Mouse (Mus musculus): ENCODE results near the gene Tmem189. TPM values are rescaled to one million over a fixed set of nuclear protein-coding genes. Genes with fewer than 3 reads are reported as not detected.
A peak's percentile ranks its signal among the peaks of the same experiment; 100 is the strongest.

Gene Tmem189
- polyA plus RNA-seq, 1 experiment = 36.2 TPM

DNA sequence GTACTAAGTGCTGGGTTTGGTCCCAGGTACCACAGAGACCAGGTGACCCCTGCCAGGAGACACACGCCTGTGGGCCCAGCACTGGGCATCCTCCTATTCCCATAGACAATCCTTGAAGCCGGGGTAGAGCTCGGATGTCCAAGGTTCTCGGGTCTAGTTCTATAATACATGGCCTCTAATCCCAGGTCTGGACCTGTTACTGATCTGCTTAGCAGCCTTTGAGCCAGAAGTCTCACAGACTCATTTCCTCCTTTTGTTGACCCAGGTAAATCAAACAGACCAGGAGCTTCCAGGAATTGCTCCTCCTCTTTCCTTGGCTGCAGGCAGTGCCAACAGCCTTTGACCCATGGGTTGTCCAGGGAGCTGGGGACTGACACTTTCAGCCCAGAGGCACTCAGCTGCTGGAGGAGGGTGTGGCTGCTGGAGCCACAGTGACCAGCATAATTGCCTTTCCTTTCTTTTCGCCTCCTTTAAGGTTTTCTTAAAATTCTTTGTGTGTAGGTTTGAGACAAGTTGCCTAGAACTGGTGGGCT lies 18.5 kb downstream of the Tmem189 start:
- H3K27ac ChIP-seq (ENCODE audit: control insufficient read depth, insufficient read depth, low read depth, low read length, poor library complexity) = no peak overlapping the region

DNA sequence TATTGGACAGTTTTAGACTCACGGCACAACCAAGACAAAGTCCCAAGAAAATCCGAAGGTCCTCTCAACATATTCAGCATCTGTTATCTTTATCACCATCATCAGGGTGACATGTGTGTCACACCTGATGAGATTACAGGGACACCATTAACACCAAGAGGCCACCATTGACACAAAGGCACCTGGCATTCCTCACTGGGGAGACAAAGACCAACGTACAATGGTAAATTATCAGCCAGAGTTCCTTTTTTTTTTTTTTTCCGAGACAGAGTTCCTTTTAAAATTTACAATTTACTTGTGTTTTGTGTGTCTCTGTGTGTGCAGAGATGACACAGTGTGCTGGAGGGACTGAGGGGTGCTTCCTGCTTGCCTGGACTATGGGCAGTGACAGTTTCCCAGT lies 20.2 kb downstream of the Tmem189 start:
- Histone ChIP-seq H3K27ac (ENCODE audit: control insufficient read depth, insufficient read depth, low read depth, low read length, poor library complexity) (no peak overlapping the region), H3K4me1 (ENCODE audit: control insufficient read depth, insufficient read depth, low read length) (no peaks in the 10 kb centered on the region; the same call in 1 of the 2 replicates), H3K4me3 (replicated peaks; ENCODE audit: control insufficient read depth, low read depth, low read length) (no peak overlapping the region)
- TF ChIP-seq CTCF (IDR thresholded peaks at IDR 0.05; ENCODE audit: control insufficient read depth, insufficient read depth, low read length) = no peak
- TF ChIP-seq POLR2A (IDR thresholded peaks at IDR 0.05; ENCODE audit: borderline replicate concordance, control insufficient read depth, low read depth, low read length) = no peak
- WGBS = 76% methylated on average over 4 of the region's 4 CpGs

More for the DNA sequence above, 18.5 kb downstream of the Tmem189 start:
- 80% methylated on average over 5 of the region's 5 CpGs for WGBS
- no peak for TF ChIP-seq CTCF (IDR thresholded peaks at IDR 0.05; ENCODE audit: control insufficient read depth, insufficient read depth, low read length)
- no peak for TF ChIP-seq POLR2A (IDR thresholded peaks at IDR 0.05; ENCODE audit: borderline replicate concordance, control insufficient read depth, low read depth, low read length)
- Histone ChIP-seq H3K4me1 (ENCODE audit: control insufficient read depth, insufficient read depth, low read length) (no peaks in the 10 kb centered on the region; the same call in 1 of the 2 replicates), H3K4me3 (replicated peaks; ENCODE audit: control insufficient read depth, low read depth, low read length) (no peak overlapping the region)

DNA sequence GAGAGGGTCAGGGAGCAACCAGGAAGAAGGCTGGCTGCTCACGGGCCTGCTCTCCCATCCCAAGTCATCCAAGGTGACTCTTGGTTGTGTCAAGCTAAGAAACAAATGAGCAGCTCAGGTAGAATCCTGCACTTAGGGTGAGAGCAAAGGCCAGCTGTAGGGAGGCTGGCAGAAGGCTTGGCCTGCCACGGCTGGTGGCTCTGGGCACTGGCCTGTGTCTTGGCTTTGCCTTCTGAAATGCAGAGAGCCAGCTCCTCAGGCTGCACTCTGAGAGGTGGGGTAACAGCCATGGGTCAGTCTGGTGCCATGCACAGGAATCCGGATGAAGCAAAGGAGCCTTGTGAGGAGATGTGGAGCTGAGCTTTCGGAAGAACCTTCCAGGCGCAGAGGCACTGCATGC lies 21.2 kb downstream of the Tmem189 start:
- Histone ChIP-seq H3K27ac (ENCODE audit: control insufficient read depth, insufficient read depth, low read depth, low read length, poor library complexity) (no peak overlapping the region), H3K4me1 (ENCODE audit: control insufficient read depth, insufficient read depth, low read length) (no peaks in the 10 kb centered on the region; the same call in 1 of the 2 replicates), H3K4me3 (replicated peaks; ENCODE audit: control insufficient read depth, low read depth, low read length) (no peak overlapping the region)
- 83% methylated on average over 5 of the region's 5 CpGs for WGBS
- TF ChIP-seq CTCF (IDR thresholded peaks at IDR 0.05; ENCODE audit: control insufficient read depth, insufficient read depth, low read length) (no peak), POLR2A (IDR thresholded peaks at IDR 0.05; ENCODE audit: borderline replicate concordance, control insufficient read depth, low read depth, low read length) (no peak)

DNA sequence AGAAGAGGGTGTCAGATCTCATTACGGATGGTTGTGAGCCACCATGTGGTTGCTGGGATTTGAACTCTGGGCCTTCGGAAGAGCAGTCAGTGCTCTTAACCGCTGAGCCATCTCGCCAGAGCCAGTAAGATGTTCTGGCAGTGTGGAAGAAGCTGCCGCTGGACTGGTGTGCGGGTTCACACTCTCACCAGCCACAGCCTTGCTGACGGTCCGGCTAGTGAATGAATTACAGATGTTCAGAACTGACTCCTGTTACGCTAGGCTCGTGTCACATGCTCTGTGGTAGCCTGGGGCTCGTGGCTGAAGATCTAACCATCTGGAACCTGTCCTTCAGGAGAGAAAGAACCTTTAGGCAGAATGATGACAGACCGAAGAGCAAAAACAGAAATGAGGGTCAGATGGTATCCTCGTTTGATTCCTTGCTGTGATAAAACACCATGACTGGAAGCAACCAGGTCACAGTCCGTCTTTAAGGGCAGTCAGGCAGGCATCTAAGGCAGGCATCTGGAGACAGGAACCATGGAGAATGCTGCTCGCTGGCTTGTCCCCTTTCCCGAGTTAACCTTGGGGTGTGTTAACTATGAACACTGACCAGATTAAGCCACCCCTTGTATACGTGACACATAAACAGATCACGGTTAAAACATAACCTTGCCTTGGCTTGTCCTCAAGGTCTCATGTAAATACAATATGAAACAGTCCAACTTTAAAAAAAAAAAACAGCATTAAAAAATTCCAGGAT lies 23.5 kb downstream of the Tmem189 start:
- no peak overlapping the region for H3K4me3 ChIP-seq (replicated peaks; ENCODE audit: control insufficient read depth, low read depth, low read length)
- 85% methylated on average over 18 of the region's 18 CpGs for WGBS

DNA sequence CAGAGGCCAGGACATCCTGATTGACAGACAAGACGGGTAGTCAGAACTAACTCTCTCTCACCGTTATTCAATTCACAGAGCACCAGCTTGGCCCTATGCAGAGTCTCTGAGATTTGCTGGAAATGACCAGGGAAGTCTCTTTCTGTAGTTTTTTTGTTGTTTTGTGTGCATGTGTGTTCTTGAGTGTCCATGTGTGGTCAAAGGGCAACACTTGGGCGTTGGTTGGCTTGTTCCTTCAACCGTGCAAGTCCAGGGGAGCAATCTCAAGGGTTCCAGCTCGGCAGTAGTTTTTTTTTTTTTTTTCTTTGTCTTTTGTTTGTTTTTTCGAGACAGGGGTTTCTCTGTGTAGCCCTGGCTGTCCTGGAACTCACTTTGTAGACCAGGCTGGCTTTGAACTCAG lies 26.9 kb downstream of the Tmem189 start:
- WGBS = 61% methylated on average over 6 of the region's 6 CpGs
- H3K4me1 ChIP-seq (ENCODE audit: control insufficient read depth, insufficient read depth, low read length) = peaks cover 3% of the 10 kb centered on the region; the same call in 1 of the 2 replicates

More for the DNA sequence above, 23.5 kb downstream of the Tmem189 start:
- H3K27ac ChIP-seq (ENCODE audit: control insufficient read depth, insufficient read depth, low read depth, low read length, poor library complexity) = no peak overlapping the region
- TF ChIP-seq POLR2A (IDR thresholded peaks at IDR 0.05; ENCODE audit: borderline replicate concordance, control insufficient read depth, low read depth, low read length) = no peak
- TF ChIP-seq CTCF (IDR thresholded peaks at IDR 0.05; ENCODE audit: control insufficient read depth, insufficient read depth, low read length) = no peak
- no peaks in the 10 kb centered on the region for H3K4me1 ChIP-seq (ENCODE audit: control insufficient read depth, insufficient read depth, low read length)

DNA sequence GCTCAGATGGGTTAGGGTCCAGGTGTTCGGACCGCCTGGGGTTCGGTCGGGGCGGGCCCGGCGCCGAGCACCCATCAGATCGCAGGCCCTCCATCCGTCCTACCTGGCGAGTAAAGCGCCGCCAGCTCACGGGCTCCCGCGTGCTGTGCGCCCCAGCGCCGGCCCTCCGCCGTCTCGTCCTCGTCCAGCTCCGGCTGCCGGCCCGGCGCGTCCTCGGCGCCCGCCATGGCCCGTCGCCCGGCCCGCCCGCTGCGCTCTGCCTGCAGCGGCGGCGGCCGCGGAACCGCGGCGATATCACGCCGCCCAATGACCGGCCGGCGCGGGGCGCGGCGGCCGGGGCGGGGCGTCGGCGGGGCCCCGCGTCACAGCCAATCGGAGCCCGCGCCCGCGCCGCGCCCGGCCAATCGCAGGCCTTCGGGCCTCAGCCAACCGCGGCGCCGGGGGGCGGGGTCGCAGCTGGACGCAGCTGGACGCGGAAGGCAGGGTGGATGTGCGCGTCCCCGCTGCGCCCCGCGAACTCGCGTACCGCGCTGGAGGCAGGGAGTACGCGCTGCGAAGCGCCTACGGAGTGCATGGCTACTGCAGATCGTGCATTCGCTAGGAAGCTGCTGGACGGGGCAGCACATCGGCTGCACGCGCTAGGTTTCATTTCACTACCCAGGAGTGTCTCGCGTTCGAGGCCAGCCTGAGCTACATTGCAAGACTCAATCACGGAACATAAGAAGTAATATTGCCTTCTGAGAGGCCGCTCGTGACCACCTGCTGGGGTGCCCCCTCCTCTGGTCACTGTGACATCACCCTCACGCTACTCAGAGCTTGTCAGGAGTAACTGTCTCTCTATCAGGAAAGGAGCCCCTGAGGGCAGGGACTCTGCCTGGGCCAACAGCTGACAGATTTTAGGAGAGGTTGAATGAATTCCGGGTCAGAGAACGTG lies 28.1 kb downstream of the Tmem189 start, which contains the start of gene Gm20431:
Gene Gm20431 (minus strand): TSS at position 227 of the 934 bp plus-strand sequence.
- peak within 1 kb of the TSS; percentile 89 for H3K4me3 ChIP-seq (replicated peaks; ENCODE audit: control insufficient read depth, low read depth, low read length)
- peak within 1 kb of the TSS; percentile 78 for H3K27ac ChIP-seq (ENCODE audit: control insufficient read depth, insufficient read depth, low read depth, low read length, poor library complexity)
- TF ChIP-seq CTCF (IDR thresholded peaks at IDR 0.05; ENCODE audit: control insufficient read depth, insufficient read depth, low read length) = no peak
- peak; percentile 83 for TF ChIP-seq POLR2A (IDR thresholded peaks at IDR 0.05; ENCODE audit: borderline replicate concordance, control insufficient read depth, low read depth, low read length)
- H3K4me1 ChIP-seq (ENCODE audit: control insufficient read depth, insufficient read depth, low read length) = peaks cover 8% of the 10 kb centered on the region; the same call in 1 of the 2 replicates
- 3% methylated on average over 110 of the region's 110 CpGs for WGBS

More for the DNA sequence above, 26.9 kb downstream of the Tmem189 start:
- TF ChIP-seq CTCF (IDR thresholded peaks at IDR 0.05; ENCODE audit: control insufficient read depth, insufficient read depth, low read length) (no peak), POLR2A (IDR thresholded peaks at IDR 0.05; ENCODE audit: borderline replicate concordance, control insufficient read depth, low read depth, low read length) (no peak)
- no peak overlapping the region for H3K4me3 ChIP-seq (replicated peaks; ENCODE audit: control insufficient read depth, low read depth, low read length)
- H3K27ac ChIP-seq (ENCODE audit: control insufficient read depth, insufficient read depth, low read depth, low read length, poor library complexity) = no peak overlapping the region

DNA sequence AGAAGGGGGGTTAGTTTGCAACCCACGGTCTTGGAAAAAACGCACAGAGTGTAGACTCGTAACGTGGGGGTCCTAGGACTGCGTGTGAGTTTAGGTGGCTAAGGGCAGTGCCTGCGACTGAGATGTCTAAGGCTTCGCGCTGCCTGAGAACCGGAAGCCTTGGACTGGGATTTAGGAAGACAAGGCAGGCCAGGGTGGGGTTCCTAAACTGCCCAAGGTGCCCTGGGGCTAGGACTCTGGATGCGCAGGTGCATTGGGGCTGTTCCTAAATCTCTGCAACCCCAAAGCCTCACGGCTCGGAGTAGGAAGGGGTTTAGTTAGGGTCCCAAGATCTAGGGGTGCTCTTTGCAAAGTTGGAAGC lies 29.0 kb downstream of the Tmem189 start:
- Histone ChIP-seq H3K4me1 (ENCODE audit: control insufficient read depth, insufficient read depth, low read length) (peaks cover 8% of the 10 kb centered on the region; the same call in 1 of the 2 replicates), H3K27ac (ENCODE audit: control insufficient read depth, insufficient read depth, low read depth, low read length, poor library complexity) (peak overlapping the region; percentile 22; the same call in 1 of the 2 replicates), H3K4me3 (replicated peaks; ENCODE audit: control insufficient read depth, low read depth, low read length) (peak overlapping the region; percentile 89)
- TF ChIP-seq CTCF (IDR thresholded peaks at IDR 0.05; ENCODE audit: control insufficient read depth, insufficient read depth, low read length) (no peak), POLR2A (IDR thresholded peaks at IDR 0.05; ENCODE audit: borderline replicate concordance, control insufficient read depth, low read depth, low read length) (no peak)
- 2% methylated on average over 12 of the region's 12 CpGs for WGBS

Measured in bone marrow, adult 2 months (tissue).